ENCODE assay signal across 32 mouse cellular contexts in genomic region chr12:81152082-81152481, GRCm38 (mm10).
DNase-seq lines count a peak whose midpoint lies in the region; ATAC-seq lines count a peak whose summit lies in the region.
"Had no signal": no experiment of that assay in that cellular context is flagged by ENCODE, and none has a peak within 500 bp of the region (broad histone marks: within the 10 kb centered on the region; RNA-seq: fewer than 3 reads in every experiment).

No protein-coding gene starts in this region.

- 54% methylated on average over 2 of the region's 2 CpGs for WGBS in heart, embryonic 14.5 days
- 52% methylated on average over 2 of the region's 2 CpGs for WGBS in heart, embryonic 16.5 days

- no peak overlapping the region for H3K9ac ChIP-seq in heart, embryonic 14.5 days (ENCODE audit: low read length)
- H3K9ac ChIP-seq in heart, embryonic 16.5 days (ENCODE audit: low read length), result no peak overlapping the region
- H3K9ac ChIP-seq: embryonic facial prominence, embryonic 15.5 days; heart, embryonic 13.5 days; hindbrain, embryonic 13.5 days; limb, embryonic 12.5 days; liver, embryonic 15.5 days; lung, embryonic 14.5 days; midbrain, embryonic 15.5 days; neural tube, embryonic 12.5 days had no signal

- intact Hi-C loops in heart, postnatal 10 days (cut with DNase I), result no loop called here
- intact Hi-C loops in heart, postnatal 36 days (cut with DNase I), result no loop called here

- no peak overlapping the region for H3K4me2 ChIP-seq in heart, embryonic 14.5 days (ENCODE audit: low read length)
- no peak overlapping the region for H3K4me2 ChIP-seq in heart, embryonic 16.5 days (ENCODE audit: low read depth, low read length)
- H3K4me2 ChIP-seq: embryonic facial prominence, embryonic 15.5 days; heart, embryonic 13.5 days; hindbrain, embryonic 13.5 days; limb, embryonic 12.5 days; liver, embryonic 15.5 days; lung, embryonic 14.5 days; midbrain, embryonic 15.5 days; neural tube, embryonic 12.5 days had no signal

- peak; percentile 60 for ATAC-seq in heart, embryonic 14.5 days (ENCODE audit: insufficient number of reproducible peaks, insufficient read depth, low FRiP score, low read depth)
- ATAC-seq in heart, embryonic 16.5 days (replicated peaks; ENCODE audit: extremely low read depth, insufficient read depth, low FRiP score), result 0 out of 2 replicates have a peak, but pooled peaks have one; percentile 37
- ATAC-seq: forebrain, embryonic 14.5 days; intestine, postnatal 0 days; midbrain, embryonic 15.5 days had no signal

- H3K27me3 ChIP-seq in heart, embryonic 14.5 days (ENCODE audit: control insufficient read depth, insufficient read depth, low read length), result no peaks in the 10 kb centered on the region
- no peaks in the 10 kb centered on the region for H3K27me3 ChIP-seq in heart, embryonic 16.5 days (ENCODE audit: control insufficient read depth, insufficient read depth, low read length)
- H3K27me3 ChIP-seq: embryonic facial prominence, embryonic 15.5 days; heart, embryonic 13.5 days; limb, embryonic 12.5 days; liver, embryonic 15.5 days; midbrain, embryonic 15.5 days; neural tube, embryonic 12.5 days had no signal

- no peaks in the 10 kb centered on the region for H3K9me3 ChIP-seq in heart, embryonic 14.5 days (ENCODE audit: control insufficient read depth, low read length)
- no peaks in the 10 kb centered on the region for H3K9me3 ChIP-seq in heart, embryonic 16.5 days (replicated peaks; ENCODE audit: control insufficient read depth, low read length)
- H3K9me3 ChIP-seq: embryonic facial prominence, embryonic 10.5 days; embryonic facial prominence, embryonic 15.5 days; heart, embryonic 13.5 days; hindbrain, embryonic 13.5 days; limb, embryonic 12.5 days; liver, embryonic 15.5 days; midbrain, embryonic 10.5 days; midbrain, embryonic 15.5 days; neural tube, embryonic 12.5 days had no signal

- H3K4me1 ChIP-seq in heart, embryonic 14.5 days (ENCODE audit: control insufficient read depth in 2 of 2, insufficient read depth in 2 of 2, low read length in 2 of 2), result peaks cover 0 to 4% of the 10 kb centered on the region in 2 experiments; a peak in 1 of 4 replicates
- H3K4me1 ChIP-seq in heart, embryonic 16.5 days (ENCODE audit: control insufficient read depth, insufficient read depth, low read length), result no peaks in the 10 kb centered on the region
- H3K4me1 ChIP-seq: embryonic facial prominence, embryonic 10.5 days; embryonic facial prominence, embryonic 15.5 days; hindbrain, embryonic 13.5 days; limb, embryonic 12.5 days; midbrain, embryonic 15.5 days; neural tube, embryonic 12.5 days had no signal

- no peak overlapping the region for H3K4me3 ChIP-seq in heart, embryonic 14.5 days (ENCODE audit: control insufficient read depth in 1 of 2, insufficient read depth in 1 of 2, low read depth in 1 of 2, low read length in 2 of 2)
- H3K4me3 ChIP-seq in heart, embryonic 16.5 days (ENCODE audit: low read length), result no peak overlapping the region
- H3K4me3 ChIP-seq: embryonic facial prominence, embryonic 10.5 days; embryonic facial prominence, embryonic 15.5 days; heart, embryonic 13.5 days; hindbrain, embryonic 13.5 days; layer of hippocampus, adult 2 months; left cerebral cortex, adult 2 months; limb, embryonic 12.5 days; liver, embryonic 15.5 days; midbrain, embryonic 10.5 days; midbrain, embryonic 15.5 days; neural tube, embryonic 12.5 days had no signal

- DNase-seq in heart, adult 18-20 months, result peak; percentile 27 to 55
- DNase-seq in heart, postnatal 10 days, result no peak
- no peak for DNase-seq in heart, postnatal 36 days
- no peak for DNase-seq in T-cell, adult 2 months (ENCODE audit: low spot score)
- no peak for DNase-seq in natural killer cell, adult 2 months (ENCODE audit: low spot score in 2 of 2)
- DNase-seq: adrenal gland, postnatal 10 days; cerebellum, adult 8-10 months; cerebellum, postnatal 25 days; gastrocnemius, postnatal 25 days; kidney, adult 9 months; kidney, postnatal 14 days; lung, embryonic 14.5 days; lung, postnatal 14 days; right cerebral cortex, postnatal 4 days; thymus, adult 18-20 months; thymus, postnatal 25 days had no signal

- H3K36me3 ChIP-seq in heart, embryonic 14.5 days (ENCODE audit: control insufficient read depth, insufficient read depth, low read length), result no peaks in the 10 kb centered on the region
- H3K36me3 ChIP-seq in heart, embryonic 16.5 days (ENCODE audit: control insufficient read depth, insufficient read depth), result no peaks in the 10 kb centered on the region
- H3K36me3 ChIP-seq: embryonic facial prominence, embryonic 15.5 days; heart, embryonic 13.5 days; limb, embryonic 12.5 days; liver, embryonic 15.5 days; midbrain, embryonic 15.5 days had no signal

- H3K27ac ChIP-seq in heart, embryonic 14.5 days (replicated peaks in 1 of 2; ENCODE audit: control insufficient read depth in 1 of 2, insufficient read depth in 1 of 2, low read depth in 2 of 2, low read length in 2 of 2), result no peak overlapping the region; a peak in 1 of 4 replicates
- no peak overlapping the region for H3K27ac ChIP-seq in heart, embryonic 16.5 days (ENCODE audit: low read length)
- H3K27ac ChIP-seq: embryonic facial prominence, embryonic 10.5 days; embryonic facial prominence, embryonic 15.5 days; hindbrain, embryonic 13.5 days; layer of hippocampus, adult 2 months; left cerebral cortex, adult 2 months; limb, embryonic 12.5 days; liver, embryonic 15.5 days; midbrain, embryonic 10.5 days; midbrain, embryonic 15.5 days; neural tube, embryonic 12.5 days; stomach, postnatal 0 days had no signal

Comparison
In these comparisons a context has a peak if more than half of its experiments do, and no peak if none do; other contexts are left out.
1. DNase-seq: peak in heart, adult 18-20 months (2 of 2); none in heart, postnatal 10 days (0 of 2), heart, postnatal 36 days (0 of 2), T-cell, adult 2 months (single experiment) and natural killer cell, adult 2 months (0 of 2).